Mouse (Mus musculus) cortical plate, adult 2 months (tissue): ENCODE data around the gene Rpl23. TPM values are rescaled to one million over a fixed set of nuclear protein-coding genes. Genes with fewer than 3 reads are reported as not detected.

Experiments
- H3K27ac ChIP-seq: fragments of 200-500 bp; 2 replicates; pipeline ENCODE4 v1.5.1; 2012; ENCODE audit warnings: low read length, control low read depth, inconsistent platforms; ENCODE audit not compliant: insufficient read depth
- H3K4me1 ChIP-seq: fragments of 200-500 bp; 2 replicates; pipeline ENCODE4 v1.6.1; 2011; ENCODE audit warnings: low read length; ENCODE audit not compliant: control insufficient read depth, insufficient read depth
- H3K4me3 ChIP-seq: fragments of 200-500 bp; 2 replicates; pipeline ENCODE4 v1.5.1; 2011; ENCODE audit warnings: mild to moderate bottlenecking, low read length, control low read depth; ENCODE audit not compliant: insufficient read depth
- CTCF ChIP-seq: fragments of 200-500 bp; IDR thresholded peaks from 2 replicates; pipeline ENCODE4 v1.5.1; 2011; ENCODE audit warnings: mild to moderate bottlenecking, control low read depth, low read length; ENCODE audit not compliant: insufficient read depth; ENCODE audit errors: extremely low read depth
- POLR2A ChIP-seq: fragments of 200-500 bp; IDR thresholded peaks from 2 replicates; pipeline ENCODE4 v1.6.1; 2011; ENCODE audit warnings: mild to moderate bottlenecking, low read length, control low read depth; ENCODE audit not compliant: insufficient read depth; ENCODE audit errors: extremely low read depth
- polyA plus RNA-seq: library from polyadenylated mRNA; depleted of rRNA; stranded (reverse); fragments of >200 nt; gene quantifications from 2 replicates; pipeline ENCODE4 v1.2.3, GENCODE M21; 2012

Gene Rpl23
- polyA plus RNA-seq, 1 experiment, result 287 TPM

- Histone ChIP-seq H3K4me1 (peaks cover 28% of the 10 kb centered on the region), H3K4me3 (no peak overlapping the region), H3K27ac (no peak overlapping the region)
- no peak for TF ChIP-seq POLR2A
- no peak for TF ChIP-seq CTCF
These were observed 27.2 kb upstream of the Rpl23 start for GRCm38 (mm10) chr11:97809235-97810121.

GRCm38 (mm10) chr11:97808621-97809234 is 26.5 kb upstream of the Rpl23 start:
- no peak overlapping the region for H3K27ac ChIP-seq
- peaks cover 30% of the 10 kb centered on the region for H3K4me1 ChIP-seq
- TF ChIP-seq POLR2A (no peak), CTCF (no peak)
- H3K4me3 ChIP-seq, result no peak overlapping the region

- Histone ChIP-seq H3K4me3 (no peak overlapping the region), H3K4me1 (peaks cover 28% of the 10 kb centered on the region), H3K27ac (no peak overlapping the region; the same call in 1 of the 2 replicates)
- TF ChIP-seq CTCF (no peak), POLR2A (no peak)
These were observed 25.9 kb upstream of the Rpl23 start for GRCm38 (mm10) chr11:97808093-97808492.

- TF ChIP-seq CTCF (no peak), POLR2A (no peak)
- peaks cover 24% of the 10 kb centered on the region for H3K4me1 ChIP-seq
- no peak overlapping the region; the same call in 1 of the 2 replicates for H3K27ac ChIP-seq
- H3K4me3 ChIP-seq, result no peak overlapping the region
These were observed 25.4 kb upstream of the Rpl23 start for GRCm38 (mm10) chr11:97807626-97808025.

GRCm38 (mm10) chr11:97806613-97806964 is 24.4 kb upstream of the Rpl23 start:
- Histone ChIP-seq H3K27ac (no peak overlapping the region), H3K4me3 (no peak overlapping the region), H3K4me1 (peaks cover 19% of the 10 kb centered on the region)
- TF ChIP-seq POLR2A, result no peak
- no peak for TF ChIP-seq CTCF

- Histone ChIP-seq H3K4me3 (no peak overlapping the region), H3K4me1 (peaks cover 19% of the 10 kb centered on the region), H3K27ac (peak overlapping the region; percentile 24; the same call in 1 of the 2 replicates)
- TF ChIP-seq CTCF, result no peak
- TF ChIP-seq POLR2A, result no peak
These were observed 23.7 kb upstream of the Rpl23 start for GRCm38 (mm10) chr11:97805662-97806612.

GRCm38 (mm10) chr11:97804841-97805661 is 22.8 kb upstream of the Rpl23 start:
- TF ChIP-seq POLR2A, result no peak
- TF ChIP-seq CTCF, result no peak
- Histone ChIP-seq H3K4me3 (no peak overlapping the region), H3K27ac (no peak overlapping the region), H3K4me1 (peaks cover 19% of the 10 kb centered on the region)

- no peak for TF ChIP-seq POLR2A
- no peak for TF ChIP-seq CTCF
- Histone ChIP-seq H3K4me1 (peaks cover 19% of the 10 kb centered on the region), H3K4me3 (no peak overlapping the region), H3K27ac (no peak overlapping the region)
These were observed 21.6 kb upstream of the Rpl23 start for GRCm38 (mm10) chr11:97803847-97804246.

GRCm38 (mm10) chr11:97802495-97802894 is 20.3 kb upstream of the Rpl23 start:
- TF ChIP-seq POLR2A (no peak), CTCF (no peak)
- Histone ChIP-seq H3K27ac (no peak overlapping the region), H3K4me3 (no peak overlapping the region), H3K4me1 (peaks cover 17% of the 10 kb centered on the region)
